Mouse (Mus musculus): ENCODE measurements around the gene Otop2.

The Otop2 gene

GRCm38 (mm10) chr11:115306863-115307262 lies at the start of gene Otop2:
TSS of gene Otop2 (plus strand) at chr11:115307163.
- DNase-seq (ENCODE audit: low spot score) = no peak

GRCm38 (mm10) chr11:115257775-115258510 lies 49.0 kb upstream of the Otop2 start:
- DNase-seq (ENCODE audit: low spot score) = no peak

- DNase-seq (ENCODE audit: low spot score) = no peak
These were observed 47.8 kb upstream of the Otop2 start for GRCm38 (mm10) chr11:115259134-115259533.

GRCm38 (mm10) chr11:115262954-115263353 lies 44.0 kb upstream of the Otop2 start:
- DNase-seq (ENCODE audit: low spot score) = no peak

GRCm38 (mm10) chr11:115264136-115264861 lies 42.7 kb upstream of the Otop2 start:
- DNase-seq (ENCODE audit: low spot score) = no peak

- DNase-seq (ENCODE audit: low spot score) = peak; percentile 64
These were observed 41.9 kb upstream of the Otop2 start for GRCm38 (mm10) chr11:115264862-115265668.

GRCm38 (mm10) chr11:115265771-115266399 lies 41.1 kb upstream of the Otop2 start:
- DNase-seq (ENCODE audit: low spot score) = no peak

GRCm38 (mm10) chr11:115266400-115266778 lies 40.6 kb upstream of the Otop2 start:
- DNase-seq (ENCODE audit: low spot score) = no peak

GRCm38 (mm10) chr11:115267061-115267883 lies 39.7 kb upstream of the Otop2 start, which contains the start of gene Grin2c:
TSS of gene Grin2c (minus strand) at chr11:115267243.
- DNase-seq (ENCODE audit: low spot score) = no peak

- DNase-seq (ENCODE audit: low spot score) = no peak
These were observed 39.0 kb upstream of the Otop2 start for GRCm38 (mm10) chr11:115267958-115268357.

- DNase-seq (ENCODE audit: low spot score) = no peak
These were observed 37.5 kb upstream of the Otop2 start for GRCm38 (mm10) chr11:115269330-115270066.

- peak; percentile 90 for DNase-seq (ENCODE audit: low spot score)
These were observed 36.7 kb upstream of the Otop2 start for GRCm38 (mm10) chr11:115270148-115270861.

- DNase-seq (ENCODE audit: low spot score) = no peak
These were observed 35.9 kb upstream of the Otop2 start for GRCm38 (mm10) chr11:115271052-115271451.

GRCm38 (mm10) chr11:115271481-115271880 lies 35.5 kb upstream of the Otop2 start:
- DNase-seq (ENCODE audit: low spot score) = no peak

GRCm38 (mm10) chr11:115272894-115273498 lies 34.0 kb upstream of the Otop2 start:
- no peak for DNase-seq (ENCODE audit: low spot score)

- DNase-seq (ENCODE audit: low spot score) = no peak
These were observed 33.2 kb upstream of the Otop2 start for GRCm38 (mm10) chr11:115273735-115274134.

- DNase-seq (ENCODE audit: low spot score) = no peak
These were observed 32.8 kb upstream of the Otop2 start for GRCm38 (mm10) chr11:115274178-115274577.

- no peak for DNase-seq (ENCODE audit: low spot score)
These were observed 32.2 kb upstream of the Otop2 start for GRCm38 (mm10) chr11:115274771-115275170.

GRCm38 (mm10) chr11:115275509-115275908 lies 31.5 kb upstream of the Otop2 start:
- DNase-seq (ENCODE audit: low spot score) = no peak

Data from testis, postnatal 10 days (tissue).